Mouse (Mus musculus): ENCODE data around the gene Eif4a3.
A peak's percentile ranks its signal among the peaks of the same experiment; 100 is the strongest.
"Not testable (repeated sequence)": the region's sequence is repeated elsewhere in the genome, so short reads cannot be mapped to it uniquely, and the experiment has no call there.

The Eif4a3 gene

GRCm38 (mm10) chr11:119297996-119298395 lies 1.9 kb downstream of the Eif4a3 start:
- peak; percentile 42 for DNase-seq

- not testable (repeated sequence) for DNase-seq
Observed at GRCm38 (mm10) chr11:119292861-119293260, 7.0 kb downstream of the Eif4a3 start.

- DNase-seq: no peak
Observed at GRCm38 (mm10) chr11:119287207-119287992, 12.5 kb downstream of the Eif4a3 start.

GRCm38 (mm10) chr11:119285791-119286527 lies 13.9 kb downstream of the Eif4a3 start:
- DNase-seq: no peak

- DNase-seq: no peak
Observed at GRCm38 (mm10) chr11:119281030-119281429, 18.9 kb downstream of the Eif4a3 start.

- peak; percentile 24 for DNase-seq
Observed at GRCm38 (mm10) chr11:119273186-119273930, 26.5 kb downstream of the Eif4a3 start.

- not testable (repeated sequence) for DNase-seq
Observed at GRCm38 (mm10) chr11:119272492-119272891, 27.4 kb downstream of the Eif4a3 start.

GRCm38 (mm10) chr11:119268557-119269195 lies 31.2 kb downstream of the Eif4a3 start:
- DNase-seq: no peak

- DNase-seq: peak; percentile 97
Observed at GRCm38 (mm10) chr11:119267768-119268556, 31.9 kb downstream of the Eif4a3 start, which contains the start of gene Gaa. Gaa (plus strand) TSS chr11:119267887.

GRCm38 (mm10) chr11:119267241-119267674 lies 32.6 kb downstream of the Eif4a3 start:
- DNase-seq: peak; percentile 33

- DNase-seq: no peak
Observed at GRCm38 (mm10) chr11:119265811-119266210, 34.1 kb downstream of the Eif4a3 start.

GRCm38 (mm10) chr11:119264413-119264812 lies 35.5 kb downstream of the Eif4a3 start:
- DNase-seq: no peak

GRCm38 (mm10) chr11:119259977-119260376 lies 39.9 kb downstream of the Eif4a3 start:
- DNase-seq: no peak

GRCm38 (mm10) chr11:119258572-119259322 lies 41.1 kb downstream of the Eif4a3 start:
- peak; percentile 49 for DNase-seq

GRCm38 (mm10) chr11:119258216-119258571 lies 41.7 kb downstream of the Eif4a3 start:
- no peak for DNase-seq

- not testable (repeated sequence) for DNase-seq
Observed at GRCm38 (mm10) chr11:119256557-119256956, 43.3 kb downstream of the Eif4a3 start.

GRCm38 (mm10) chr11:119252854-119253541 lies 46.9 kb downstream of the Eif4a3 start:
- DNase-seq: peak; percentile 73

- DNase-seq: peak; percentile 61
Observed at GRCm38 (mm10) chr11:119250998-119251397, 48.9 kb downstream of the Eif4a3 start.

GRCm38 (mm10) chr11:119249011-119249410 lies 50.9 kb downstream of the Eif4a3 start:
- peak; percentile 61 for DNase-seq

- not testable (repeated sequence) for DNase-seq
Observed at GRCm38 (mm10) chr11:119245543-119245942, 54.3 kb downstream of the Eif4a3 start.

Data from thymus, postnatal 14 days (tissue).